Mouse (Mus musculus) midbrain, embryonic 12.5 days (tissue): Measurements from ENCODE around the gene Sbk2. TPM values are rescaled to one million over a fixed set of nuclear protein-coding genes. Genes with fewer than 3 reads are reported as not detected.
A peak's percentile ranks its signal among the peaks of the same experiment; 100 is the strongest.

Source experiments
- ATAC-seq: fragments of 200-750 bp; cut with Nextera tagmentation; 2 replicates; pipeline ENCODE4 v1.8.0; 2017; ENCODE audit warnings: low read depth, moderate TSS enrichment, moderate library complexity; ENCODE audit not compliant: low FRiP score
- H3K27ac ChIP-seq: fragments of 300-500 bp; sonication (generic); replicated peaks from 2 replicates; pipeline ENCODE4 v1.5.1; 2016; ENCODE audit warnings: mild to moderate bottlenecking
- H3K27me3 ChIP-seq: fragments of 300-500 bp; sonication (generic); 2 replicates; pipeline ENCODE4 v1.6.1; 2016; ENCODE audit warnings: mild to moderate bottlenecking
- H3K36me3 ChIP-seq: fragments of 300-500 bp; sonication (generic); 2 replicates; pipeline ENCODE4 v1.6.1; 2016
- H3K4me1 ChIP-seq: fragments of 300-500 bp; sonication (generic); 2 replicates; pipeline ENCODE4 v1.6.1; 2016
- H3K4me2 ChIP-seq: fragments of 300-500 bp; sonication (generic); replicated peaks from 2 replicates; pipeline ENCODE4 v1.6.1; 2016; ENCODE audit warnings: mild to moderate bottlenecking, moderate library complexity
- H3K4me3 ChIP-seq: fragments of 300-500 bp; sonication (generic); 2 replicates; pipeline ENCODE4 v1.5.1; 2016; ENCODE audit warnings: mild to moderate bottlenecking
- H3K9ac ChIP-seq: fragments of 300-500 bp; sonication (generic); replicated peaks from 2 replicates; pipeline ENCODE4 v1.6.1; 2016; ENCODE audit warnings: mild to moderate bottlenecking, moderate library complexity
- H3K9me3 ChIP-seq: fragments of 300-500 bp; sonication (generic); 2 replicates; pipeline ENCODE4 v1.6.1; 2016; ENCODE audit warnings: mild to moderate bottlenecking
- WGBS: fragments of 180-500 bp; shearing (Covaris S2); methylation state at CpG from one replicate; pipeline ENCODE4 v1.1.7; 2016; 5-methylcytosine and 5-hydroxymethylcytosine counted together
- polyA plus RNA-seq: library from polyadenylated mRNA; unstranded; fragments of >200 nt; fragmentation: Nextera tagmentation; extraction: Ambion mirVana; gene quantifications from 2 replicates; pipeline ENCODE4 v1.2.1, GENCODE M21; 2016

The Sbk2 gene
- polyA plus RNA-seq, 1 experiment from 2014 or later, result 0.18 TPM

GRCm38 (mm10) chr7:4919096-4919495, 45.1 kb downstream of the Sbk2 start:
- H3K27me3 ChIP-seq, result no peaks in the 10 kb centered on the region
- no peak overlapping the region for H3K27ac ChIP-seq
- H3K4me1 ChIP-seq, result peaks cover 55% of the 10 kb centered on the region
- peaks cover 45% of the 10 kb centered on the region for H3K36me3 ChIP-seq
- no peak overlapping the region for H3K4me3 ChIP-seq
- H3K9ac ChIP-seq, result no peak overlapping the region
- no peak for ATAC-seq
- no peaks in the 10 kb centered on the region for H3K9me3 ChIP-seq
- WGBS, result 82% methylated on average over 21 of the region's 21 CpGs
- H3K4me2 ChIP-seq, result no peak overlapping the region

DNA sequence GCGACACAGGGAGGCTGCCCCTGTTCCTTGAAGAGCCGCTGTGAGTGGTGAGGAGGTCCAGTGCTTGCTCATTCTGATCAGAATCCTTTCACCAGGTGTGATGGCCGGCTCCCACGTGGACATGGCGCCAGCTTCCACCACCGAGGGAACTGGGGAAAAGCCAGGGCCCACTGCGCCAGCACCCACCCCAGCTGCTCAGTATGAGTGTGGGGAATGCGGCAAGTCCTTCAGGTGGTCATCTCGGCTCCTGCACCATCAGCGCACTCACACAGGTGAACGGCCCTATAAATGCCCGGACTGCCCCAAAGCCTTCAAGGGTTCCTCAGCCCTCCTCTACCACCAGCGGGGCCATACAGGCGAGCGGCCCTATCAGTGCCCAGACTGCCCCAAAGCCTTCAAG, 45.5 kb downstream of the Sbk2 start:
- Histone ChIP-seq H3K4me3 (no peak overlapping the region), H3K4me2 (no peak overlapping the region), H3K27ac (no peak overlapping the region), H3K9me3 (no peaks in the 10 kb centered on the region), H3K4me1 (peaks cover 51% of the 10 kb centered on the region), H3K9ac (no peak overlapping the region), H3K36me3 (peaks cover 45% of the 10 kb centered on the region), H3K27me3 (no peaks in the 10 kb centered on the region)
- ATAC-seq, result no peak
- WGBS, result 92% methylated on average over 15 of the region's 15 CpGs

DNA sequence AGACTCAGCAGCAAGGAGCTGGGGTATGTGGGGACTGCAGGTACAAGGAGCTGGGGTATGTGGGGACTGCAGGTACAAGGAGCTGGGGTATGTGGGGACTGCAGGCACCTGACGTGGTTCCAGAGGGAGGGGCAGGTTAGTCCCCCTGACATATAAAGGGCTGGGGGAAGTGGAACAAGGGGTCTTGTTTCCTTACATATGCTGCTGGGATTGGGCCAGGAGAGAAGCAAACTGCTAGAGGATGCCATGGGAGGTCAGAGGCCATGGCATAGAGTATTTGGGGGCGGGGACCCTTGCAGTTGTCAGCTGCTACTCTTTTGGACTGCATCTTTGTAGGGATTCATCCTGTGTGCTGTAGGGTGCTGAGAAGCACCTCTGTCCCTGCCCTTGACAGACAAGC, 46.7 kb downstream of the Sbk2 start:
- 87% methylated on average over 2 of the region's 2 CpGs for WGBS
- Histone ChIP-seq H3K4me3 (no peak overlapping the region), H3K27me3 (no peaks in the 10 kb centered on the region), H3K4me1 (peaks cover 40% of the 10 kb centered on the region), H3K9ac (peak overlapping the region; percentile 82; the same call in 1 of the 2 replicates), H3K36me3 (peaks cover 45% of the 10 kb centered on the region), H3K9me3 (no peaks in the 10 kb centered on the region), H3K27ac (no peak overlapping the region), H3K4me2 (no peak overlapping the region)
- no peak for ATAC-seq

- Histone ChIP-seq H3K9me3 (no peaks in the 10 kb centered on the region), H3K9ac (peak overlapping the region; percentile 82), H3K4me2 (peak overlapping the region; percentile 85), H3K27ac (peak overlapping the region; percentile 96), H3K4me1 (peaks cover 23% of the 10 kb centered on the region), H3K4me3 (peak overlapping the region; percentile 76), H3K27me3 (peaks cover 2% of the 10 kb centered on the region; the same call in 1 of the 2 replicates), H3K36me3 (peaks cover 38% of the 10 kb centered on the region)
- ATAC-seq, result peak; percentile 36; the same call in 1 of the 2 replicates
- 22% methylated on average over 14 of the region's 14 CpGs for WGBS
Observed at GRCm38 (mm10) chr7:4915669-4916416, 48.4 kb downstream of the Sbk2 start.

- H3K4me3 ChIP-seq, result peak within 1 kb of the TSS; percentile 76
- peak within 1 kb of the TSS; percentile 85 for H3K4me2 ChIP-seq
- H3K9ac ChIP-seq, result peak within 1 kb of the TSS; percentile 82
- peaks cover 20% of the 10 kb centered on the region for H3K4me1 ChIP-seq
- peak within 1 kb of the TSS; percentile 96 for H3K27ac ChIP-seq
- peak; percentile 94 for ATAC-seq
- H3K9me3 ChIP-seq, result no peaks in the 10 kb centered on the region
- peaks cover 7% of the 10 kb centered on the region; the same call in 1 of the 2 replicates for H3K27me3 ChIP-seq
- under 1% methylated on average over 56 of the region's 56 CpGs for WGBS
- H3K36me3 ChIP-seq, result peaks cover 31% of the 10 kb centered on the region
Observed at GRCm38 (mm10) chr7:4915007-4915665, 49.1 kb downstream of the Sbk2 start, which contains the start of gene Zfp628. TSS of gene Zfp628 (plus strand) at chr7:4915217.

DNA sequence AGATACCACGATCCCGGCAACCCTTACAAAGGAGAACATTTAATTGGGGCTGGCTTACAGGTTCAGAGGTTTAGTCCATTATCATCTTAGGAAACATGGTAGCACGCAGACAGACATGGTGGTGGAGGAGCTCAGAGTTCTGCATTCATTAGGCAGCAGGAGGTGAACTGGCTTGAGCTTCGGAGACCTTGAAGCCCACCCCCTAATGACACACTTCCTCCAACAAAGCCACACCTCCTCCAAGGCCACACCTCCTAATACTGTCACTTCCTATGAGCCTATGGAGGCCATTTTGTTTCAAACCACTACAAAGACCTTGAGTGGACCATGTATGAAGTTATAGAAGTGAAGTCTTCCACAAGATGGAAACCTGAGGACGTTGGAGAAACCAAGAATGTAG, 52.0 kb downstream of the Sbk2 start:
- H3K27ac ChIP-seq, result no peak overlapping the region
- no peak overlapping the region for H3K9ac ChIP-seq
- H3K4me2 ChIP-seq, result no peak overlapping the region
- H3K4me3 ChIP-seq, result no peak overlapping the region
- peaks cover 19% of the 10 kb centered on the region for H3K4me1 ChIP-seq
- ATAC-seq, result no peak
- 0 out of 2 replicates have a peak, but pooled peaks cover 2% of the 10 kb centered on the region for H3K36me3 ChIP-seq
- H3K27me3 ChIP-seq, result peaks cover 9% of the 10 kb centered on the region; the same call in 1 of the 2 replicates
- H3K9me3 ChIP-seq, result no peaks in the 10 kb centered on the region
- 52% methylated on average over 5 of the region's 5 CpGs for WGBS

- Histone ChIP-seq H3K9ac (no peak overlapping the region), H3K4me2 (no peak overlapping the region; the same call in 1 of the 2 replicates), H3K4me3 (no peak overlapping the region), H3K9me3 (no peaks in the 10 kb centered on the region), H3K4me1 (peaks cover 15% of the 10 kb centered on the region), H3K27ac (no peak overlapping the region), H3K36me3 (no peaks in the 10 kb centered on the region), H3K27me3 (peaks cover 9% of the 10 kb centered on the region; the same call in 1 of the 2 replicates)
- 31% methylated on average over 9 of the region's 9 CpGs for WGBS
- ATAC-seq, result no peak
Observed at GRCm38 (mm10) chr7:4911561-4911960, 52.6 kb downstream of the Sbk2 start.

- no peak within 1 kb of the TSS for H3K4me2 ChIP-seq
- no peak within 1 kb of the TSS for H3K9ac ChIP-seq
- no peak within 1 kb of the TSS for H3K4me3 ChIP-seq
- H3K27me3 ChIP-seq, result peaks cover 9% of the 10 kb centered on the region; the same call in 1 of the 2 replicates
- H3K27ac ChIP-seq, result no peak within 1 kb of the TSS
- WGBS, result 49% methylated on average over 10 of the region's 10 CpGs
- no peaks in the 10 kb centered on the region for H3K36me3 ChIP-seq
- peaks cover 3% of the 10 kb centered on the region; the same call in 1 of the 2 replicates for H3K9me3 ChIP-seq
- ATAC-seq, result no peak
- peaks cover 5% of the 10 kb centered on the region; the same call in 1 of the 2 replicates for H3K4me1 ChIP-seq
Observed at GRCm38 (mm10) chr7:4906466-4906950, 57.7 kb downstream of the Sbk2 start, which contains the start of gene Gm36210. TSS of gene Gm36210 (minus strand) at chr7:4906516.

DNA sequence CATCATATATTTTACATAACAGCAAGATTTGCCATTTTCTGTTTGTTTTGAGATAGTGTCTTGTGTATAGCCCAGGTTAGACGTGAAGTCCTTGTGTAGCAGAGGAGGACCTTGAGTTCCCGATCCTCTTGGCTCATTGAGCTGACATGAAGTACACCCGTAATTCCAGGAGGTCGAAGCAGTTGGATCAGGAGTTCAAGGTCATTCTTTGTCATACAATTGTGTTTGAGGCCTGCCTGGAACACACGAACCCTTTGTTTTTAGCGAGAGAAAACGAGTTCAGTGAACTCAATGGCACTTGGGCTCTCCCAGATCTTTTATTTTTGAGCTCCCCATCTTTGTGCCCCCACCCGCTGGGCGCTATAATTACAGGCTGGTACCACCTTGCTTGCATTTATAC, 61.8 kb downstream of the Sbk2 start:
- Histone ChIP-seq H3K9ac (no peak overlapping the region), H3K36me3 (no peaks in the 10 kb centered on the region), H3K4me2 (no peak overlapping the region), H3K27ac (no peak overlapping the region), H3K4me3 (no peak overlapping the region), H3K9me3 (peaks cover 6% of the 10 kb centered on the region; the same call in 1 of the 2 replicates), H3K4me1 (peaks cover 12% of the 10 kb centered on the region), H3K27me3 (peaks cover 16% of the 10 kb centered on the region)
- WGBS, result 79% methylated on average over 9 of the region's 9 CpGs
- no peak for ATAC-seq

DNA sequence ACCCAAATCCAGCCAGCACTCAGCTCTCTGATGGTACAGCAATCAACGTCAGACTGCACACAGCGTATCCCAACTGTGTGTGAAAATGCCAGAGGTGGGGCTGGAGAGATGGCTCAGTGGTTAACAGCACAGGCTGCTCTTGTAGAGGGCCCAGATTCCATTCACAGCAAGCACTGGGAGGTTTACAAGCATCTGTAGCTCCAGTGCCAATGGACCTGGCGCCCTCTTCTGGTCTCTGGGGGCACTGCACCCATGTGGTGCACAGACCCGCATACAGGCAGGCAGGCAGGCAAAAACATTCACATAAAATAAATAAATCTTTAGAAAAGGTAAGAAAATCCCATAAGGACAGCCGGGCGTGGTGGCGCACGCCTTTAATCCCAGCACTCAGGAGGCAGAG, 63.0 kb downstream of the Sbk2 start:
- no peak overlapping the region for H3K4me2 ChIP-seq
- H3K9ac ChIP-seq, result no peak overlapping the region
- peaks cover 6% of the 10 kb centered on the region; the same call in 1 of the 2 replicates for H3K4me1 ChIP-seq
- H3K4me3 ChIP-seq, result no peak overlapping the region
- H3K27me3 ChIP-seq, result peaks cover 16% of the 10 kb centered on the region
- ATAC-seq, result no peak
- peaks cover 6% of the 10 kb centered on the region; the same call in 1 of the 2 replicates for H3K9me3 ChIP-seq
- 45% methylated on average over 8 of the region's 8 CpGs for WGBS
- H3K36me3 ChIP-seq, result no peaks in the 10 kb centered on the region
- no peak overlapping the region for H3K27ac ChIP-seq

DNA sequence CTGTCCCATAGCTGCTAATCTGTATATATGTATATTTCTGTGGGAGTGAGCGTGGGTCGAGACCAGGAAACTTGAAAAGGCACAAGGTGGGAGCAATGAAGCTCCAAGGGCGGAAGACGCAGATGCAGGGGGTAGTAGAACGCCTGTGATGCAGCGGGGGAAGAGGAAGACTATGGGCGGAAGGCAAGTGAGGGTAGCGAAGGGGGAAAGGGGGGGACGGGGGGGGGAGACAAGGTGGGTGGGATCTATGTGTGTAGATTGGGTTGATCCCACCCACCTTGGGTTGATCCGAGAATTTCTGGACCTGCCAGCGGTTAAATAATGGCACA, 63.7 kb downstream of the Sbk2 start:
- no peak overlapping the region for H3K4me3 ChIP-seq
- no peak for ATAC-seq
- H3K9me3 ChIP-seq, result peaks cover 6% of the 10 kb centered on the region; the same call in 1 of the 2 replicates
- H3K36me3 ChIP-seq, result no peaks in the 10 kb centered on the region
- peaks cover 16% of the 10 kb centered on the region for H3K27me3 ChIP-seq
- no peak overlapping the region for H3K27ac ChIP-seq
- H3K4me2 ChIP-seq, result peak overlapping the region; percentile 48
- 14% methylated on average over 11 of the region's 11 CpGs for WGBS
- H3K4me1 ChIP-seq, result peaks cover 6% of the 10 kb centered on the region; the same call in 1 of the 2 replicates
- H3K9ac ChIP-seq, result no peak overlapping the region
